Mouse (Mus musculus) brain, adult 2 months (tissue): ENCODE data around the gene Rpl13.
"Not testable (repeated sequence)": the region's sequence is repeated elsewhere in the genome, so short reads cannot be mapped to it uniquely, and the experiment has no call there.

ENCODE experiments used
- DNase-seq: peaks from one replicate; pipeline ENCODE4 v3.0.0; 2011; ENCODE audit warnings: low read depth, low spot score

The Rpl13 gene

GRCm38 (mm10) chr8:123101735-123102685 is at the start of gene Rpl13:
Gene Rpl13, plus strand, starts transcription at chr8:123102350.
- peak; percentile 98 for DNase-seq

GRCm38 (mm10) chr8:123062721-123063120 is 39.4 kb upstream of the Rpl13 start, which contains the start of gene Spg7:
Gene Spg7, plus strand, starts transcription at chr8:123062942.
- DNase-seq = no peak

- DNase-seq = no peak
Measured at GRCm38 (mm10) chr8:123064072-123064471, 38.1 kb upstream of the Rpl13 start.

- no peak for DNase-seq
Measured at GRCm38 (mm10) chr8:123064809-123065213, 37.3 kb upstream of the Rpl13 start.

GRCm38 (mm10) chr8:123065214-123066100 is 36.7 kb upstream of the Rpl13 start:
- peak; percentile 99 for DNase-seq

- no peak for DNase-seq
Measured at GRCm38 (mm10) chr8:123066101-123066683, 36.0 kb upstream of the Rpl13 start.

GRCm38 (mm10) chr8:123071176-123071575 is 31.0 kb upstream of the Rpl13 start:
- peak; percentile 6 for DNase-seq

- no peak for DNase-seq
Measured at GRCm38 (mm10) chr8:123077213-123077612, 24.9 kb upstream of the Rpl13 start.

- DNase-seq = no peak
Measured at GRCm38 (mm10) chr8:123082993-123083392, 19.2 kb upstream of the Rpl13 start.

- DNase-seq = peak; percentile 88
Measured at GRCm38 (mm10) chr8:123083610-123084009, 18.5 kb upstream of the Rpl13 start.

- DNase-seq = no peak
Measured at GRCm38 (mm10) chr8:123087289-123087688, 14.9 kb upstream of the Rpl13 start.

GRCm38 (mm10) chr8:123097216-123097615 is 4.9 kb upstream of the Rpl13 start:
- peak; percentile 49 for DNase-seq

- DNase-seq = peak; percentile 75
Measured at GRCm38 (mm10) chr8:123097786-123098584, 4.2 kb upstream of the Rpl13 start.

- DNase-seq = no peak
Measured at GRCm38 (mm10) chr8:123100288-123100687, 1.9 kb upstream of the Rpl13 start.

- DNase-seq = no peak
Measured at GRCm38 (mm10) chr8:123101244-123101643, 906 bp upstream of the Rpl13 start.

GRCm38 (mm10) chr8:123102855-123103254 is 705 bp downstream of the Rpl13 start:
- not testable (repeated sequence) for DNase-seq

- no peak for DNase-seq
Measured at GRCm38 (mm10) chr8:123103285-123103684, 1.1 kb downstream of the Rpl13 start.

GRCm38 (mm10) chr8:123104046-123104767 is 2.1 kb downstream of the Rpl13 start:
- DNase-seq = no peak

- peak; percentile 60 for DNase-seq
Measured at GRCm38 (mm10) chr8:123105553-123106326, 3.6 kb downstream of the Rpl13 start.
